Mouse (Mus musculus) central nervous system, embryonic 11.5 days (tissue): ENCODE data around the gene Ednra. TPM values are rescaled to one million over a fixed set of nuclear protein-coding genes. Genes with fewer than 3 reads are reported as not detected.

ENCODE experiments used
- polyA plus RNA-seq: library from polyadenylated mRNA; depleted of rRNA; stranded (reverse); fragments of >200 nt; gene quantifications from 2 replicates; pipeline ENCODE4 v1.2.3, GENCODE M21; 2012; rRNA removed

The Ednra gene
- polyA plus RNA-seq: 11.5 and 32.8 TPM in 2 replicates

GRCm38 (mm10) chr8:77724046-77724930, at the start of gene Ednra:
TSS of gene Ednra (minus strand) at chr8:77724464.

Other genes starting within 250 kb of the Ednra start
- gene Arhgap10, start 206.5 kb downstream of the Ednra start, polyA plus RNA-seq: 9.8 and 13.4 TPM in 2 replicates
- 22.5 and 23.5 TPM in 2 replicates for gene Prmt9, start 175.1 kb downstream of the Ednra start, polyA plus RNA-seq
- 28.7 and 43.3 TPM in 2 replicates for gene Tmem184c, start 113.8 kb downstream of the Ednra start, polyA plus RNA-seq